Mouse (Mus musculus) neutrophil, adult 5-6 weeks (primary cell): ENCODE measurements around the gene Pfdn2. TPM values are rescaled to one million over a fixed set of nuclear protein-coding genes. Genes with fewer than 3 reads are reported as not detected.
"Not testable (repeated sequence)": the region's sequence is repeated elsewhere in the genome, so short reads cannot be mapped to it uniquely, and the experiment has no call there.

Experiments
- ATAC-seq: fragments of 151-379, 151-347 bp; 2 replicates; pipeline ENCODE4 v1.8.0; 2017; ENCODE audit warnings: mild to moderate bottlenecking, moderate TSS enrichment; ENCODE audit not compliant: insufficient number of reproducible peaks, poor library complexity, low FRiP score, severe bottlenecking; ENCODE audit errors: extremely low read depth
- total RNA-seq: library from RNA; stranded (forward); fragments of 200-1000 nt; gene quantifications from 2 replicates; pipeline ENCODE4 v1.2.3, GENCODE M21; 2017

Pfdn2 gene
- total RNA-seq, result 13.1 and 18.7 TPM in 2 replicates

DNA sequence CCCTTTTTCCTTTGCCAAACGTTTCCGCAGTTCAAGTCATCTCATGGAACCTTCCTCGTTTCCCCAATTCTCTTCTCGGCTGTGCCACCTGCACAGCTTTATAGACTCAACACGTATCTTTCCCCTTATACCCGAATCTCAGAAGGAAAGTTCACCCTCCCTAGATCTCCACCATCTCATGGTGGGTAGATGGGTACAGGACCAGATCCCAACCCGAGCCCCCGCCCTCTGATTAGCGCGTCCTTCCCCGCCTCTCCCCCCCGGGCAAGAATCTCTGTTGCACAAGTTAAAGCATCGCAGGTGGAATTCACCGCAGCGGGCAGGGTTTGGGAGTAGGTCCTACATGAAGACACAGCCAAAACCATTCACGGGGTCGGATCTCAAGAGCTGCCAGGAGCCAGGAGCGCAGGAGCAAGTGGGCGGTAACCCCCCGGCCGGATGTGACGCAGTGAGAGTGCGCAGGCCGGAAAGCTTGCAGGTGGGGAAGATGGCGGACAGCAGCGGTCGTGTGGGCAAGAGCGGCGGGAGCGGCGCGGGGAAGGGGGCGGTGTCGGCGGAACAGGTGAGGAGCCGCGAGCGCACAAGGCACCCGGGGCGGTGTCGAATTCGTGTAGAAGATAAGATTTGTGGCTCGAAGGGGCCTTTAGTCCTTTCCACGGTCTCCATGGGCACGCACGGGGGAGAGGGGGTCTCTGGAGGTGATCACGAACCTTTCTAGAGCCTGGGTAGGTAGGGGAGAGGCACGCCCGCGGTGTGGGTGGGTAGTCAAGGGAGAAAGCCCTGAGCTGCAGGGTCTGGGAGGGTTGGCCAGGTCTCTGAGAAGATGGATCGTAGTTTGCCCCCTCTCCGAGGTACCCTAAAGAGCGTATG lies at the start of gene Pfdn2, which contains the start of gene Nit1:
TSS of gene Pfdn2 (plus strand) at position 446 of the 870 bp plus-strand sequence.
TSS of gene Nit1 (minus strand) at position 422 of the 870 bp plus-strand sequence.
- ATAC-seq, result peak; percentile 97

DNA sequence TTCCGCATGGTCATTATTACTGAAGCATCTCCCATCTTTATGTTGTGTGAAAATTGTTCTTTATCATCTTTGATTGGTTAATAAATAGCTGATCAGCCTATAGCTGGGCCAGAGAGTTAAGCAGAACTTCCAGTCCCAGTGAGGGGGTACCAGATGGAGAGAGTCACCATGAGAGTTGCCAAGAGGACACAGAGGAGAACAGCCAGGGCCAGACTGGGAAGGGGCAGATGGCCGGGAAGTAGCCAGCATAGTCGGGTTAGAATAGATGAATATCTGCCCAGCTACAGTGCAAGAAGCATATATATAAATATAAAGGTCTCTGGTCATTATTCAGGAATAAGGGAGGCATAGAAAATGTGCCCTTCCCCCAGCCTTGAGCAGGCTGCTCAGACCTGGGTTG lies 47.2 kb upstream of the Pfdn2 start:
- no peak for ATAC-seq

DNA sequence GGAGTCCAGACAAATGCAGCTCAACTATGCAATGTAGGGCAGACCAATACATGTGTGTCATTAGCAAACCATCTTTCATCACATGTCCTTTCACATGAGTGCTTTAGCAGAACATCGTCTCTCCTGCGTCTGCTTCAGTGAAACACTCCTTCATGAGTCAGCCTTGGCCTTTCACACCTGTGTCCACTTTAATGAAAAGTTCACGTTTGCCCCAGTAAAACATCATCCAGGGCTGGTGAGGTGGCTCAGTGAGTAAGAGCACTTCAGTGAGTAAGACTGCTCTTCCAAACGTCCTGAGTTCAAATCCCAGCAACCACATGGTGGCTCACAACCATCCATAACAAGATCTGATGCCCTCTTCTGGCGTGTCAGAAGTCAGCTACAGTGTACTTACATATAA lies 39.3 kb upstream of the Pfdn2 start:
- ATAC-seq, result not testable (repeated sequence)

GRCm38 (mm10) chr1:171309321-171309720 lies 36.1 kb upstream of the Pfdn2 start:
- no peak for ATAC-seq

- no peak for ATAC-seq
Observed at GRCm38 (mm10) chr1:171319748-171320147, 25.7 kb upstream of the Pfdn2 start.

DNA sequence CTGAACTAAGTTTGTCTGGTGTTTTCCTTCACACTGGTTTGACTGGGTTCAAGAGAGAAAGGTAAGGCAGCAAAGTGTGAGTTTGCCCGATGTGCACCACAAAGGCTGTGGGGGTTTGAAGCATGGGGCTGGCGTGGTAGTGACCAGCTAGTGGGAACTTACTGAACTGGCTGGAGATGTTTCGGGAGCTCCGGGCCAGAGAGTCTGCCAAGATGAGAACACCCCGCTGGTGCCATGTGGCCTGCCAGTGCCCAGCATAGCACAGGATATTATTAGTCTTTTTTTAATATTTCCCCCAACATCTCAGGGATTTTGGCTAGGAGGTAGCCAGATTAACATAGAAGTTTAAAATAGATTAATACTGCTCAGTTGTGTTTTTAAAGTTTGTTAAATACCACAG lies 25.3 kb upstream of the Pfdn2 start:
- ATAC-seq, result no peak

- ATAC-seq, result peak; percentile 55; the same call in 1 of the 2 replicates
Observed at GRCm38 (mm10) chr1:171321415-171321814, 24.1 kb upstream of the Pfdn2 start.

DNA sequence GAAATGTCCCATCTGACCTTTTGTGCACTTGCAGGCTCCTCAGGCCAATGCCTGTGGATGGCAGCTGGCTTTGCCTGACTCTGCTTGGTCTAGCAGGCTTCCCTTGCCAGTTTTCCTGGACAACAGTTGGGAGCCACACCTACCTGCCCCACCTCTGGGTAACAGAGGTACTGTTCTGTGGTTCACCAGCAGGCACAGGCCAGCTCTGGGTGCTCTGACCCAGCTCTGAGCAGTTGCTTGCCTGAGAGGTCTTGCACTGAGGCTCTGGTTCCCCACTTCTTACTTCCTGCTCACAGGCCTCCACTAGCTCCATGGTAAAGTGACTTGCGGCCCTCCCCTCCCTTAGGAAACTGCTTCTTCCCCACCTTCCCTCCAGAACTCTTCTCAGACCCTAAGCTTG lies 23.5 kb upstream of the Pfdn2 start:
- ATAC-seq, result no peak

- ATAC-seq, result no peak
Observed at GRCm38 (mm10) chr1:171325571-171325970, 19.9 kb upstream of the Pfdn2 start.

DNA sequence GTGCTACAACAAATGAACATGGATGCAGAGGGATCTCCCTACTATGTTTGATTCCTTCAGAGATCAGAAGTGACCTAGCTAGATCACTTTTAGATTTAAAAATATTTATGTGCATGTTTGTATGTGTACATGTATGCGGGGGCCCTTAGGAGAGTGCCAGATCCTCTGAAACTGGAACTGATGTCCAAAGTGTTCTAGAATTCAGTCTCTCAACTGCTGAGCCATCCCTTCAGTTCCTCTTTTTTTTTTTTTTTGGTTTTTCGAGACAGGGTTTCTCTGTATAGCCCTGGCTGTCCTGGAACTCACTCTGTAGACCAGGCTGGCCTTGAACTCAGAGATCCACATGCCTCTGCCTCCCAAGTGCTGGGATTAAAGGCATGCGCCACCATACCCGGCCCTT lies 18.9 kb upstream of the Pfdn2 start:
- not testable (repeated sequence) for ATAC-seq

DNA sequence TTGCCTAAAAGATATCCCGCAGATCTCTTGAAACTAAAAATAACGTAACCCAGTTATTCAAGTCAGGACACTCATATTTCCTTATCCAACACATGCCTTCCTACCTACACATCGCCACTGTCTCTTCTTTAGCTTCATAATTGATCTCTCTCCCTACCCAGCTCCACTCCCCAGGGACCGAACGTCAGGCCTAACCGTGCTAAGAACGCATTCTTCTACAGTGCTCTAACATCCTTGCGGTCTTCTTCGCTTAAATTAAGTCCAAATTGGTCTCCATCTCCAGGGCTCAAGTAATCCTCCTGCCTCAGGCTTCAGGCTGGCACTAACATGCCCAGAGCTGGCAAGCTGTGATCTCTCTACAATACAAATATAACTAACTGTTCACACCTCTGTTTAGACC lies 17.2 kb upstream of the Pfdn2 start:
- ATAC-seq, result no peak

- peak; percentile 94 for ATAC-seq
Observed at GRCm38 (mm10) chr1:171328839-171329432, 16.5 kb upstream of the Pfdn2 start, which contains the start of gene Dedd. Dedd (plus strand) TSS chr1:171329145.

DNA sequence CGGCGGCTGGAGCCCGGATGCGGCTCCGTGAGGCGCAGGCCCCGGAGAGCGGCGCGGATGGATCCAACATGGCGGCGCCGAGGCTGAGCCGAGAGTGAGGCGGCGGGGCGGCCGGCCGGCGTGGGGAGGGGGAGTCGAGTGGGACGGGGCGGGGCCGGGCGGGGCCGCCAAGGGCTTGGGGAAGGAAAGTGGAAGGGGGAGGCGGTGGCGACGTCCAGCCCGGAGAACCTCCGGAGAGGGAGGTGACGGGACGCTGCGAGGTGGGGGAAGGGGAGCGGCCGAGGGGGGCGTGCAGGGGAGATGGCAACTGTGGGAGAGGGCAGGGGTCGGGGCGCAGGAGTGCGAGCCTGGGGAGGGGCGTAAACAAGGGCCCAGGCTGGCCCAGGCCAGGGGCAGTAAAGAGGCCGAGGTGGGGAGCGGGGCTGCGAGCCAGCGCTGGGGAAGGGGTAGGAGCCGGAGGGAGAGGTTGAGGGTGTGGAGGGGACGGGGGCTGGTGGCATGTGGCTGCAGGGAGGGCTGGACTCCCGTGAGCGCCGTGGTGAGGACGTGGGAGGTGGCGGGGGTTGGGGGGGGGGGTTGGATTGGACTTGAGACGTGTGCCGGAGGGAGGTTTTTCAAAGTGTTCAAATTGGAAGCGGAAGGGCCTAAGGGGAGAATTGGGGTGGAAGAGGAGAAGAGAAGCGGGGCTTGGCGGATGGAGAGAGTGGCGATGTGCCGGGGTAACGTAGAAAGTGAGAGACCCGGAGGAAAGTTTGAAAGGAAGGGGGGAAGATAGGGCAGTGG lies 15.8 kb upstream of the Pfdn2 start:
- no peak; the same call in 1 of the 2 replicates for ATAC-seq

- no peak for ATAC-seq
Observed at GRCm38 (mm10) chr1:171330216-171330560, 15.3 kb upstream of the Pfdn2 start.

DNA sequence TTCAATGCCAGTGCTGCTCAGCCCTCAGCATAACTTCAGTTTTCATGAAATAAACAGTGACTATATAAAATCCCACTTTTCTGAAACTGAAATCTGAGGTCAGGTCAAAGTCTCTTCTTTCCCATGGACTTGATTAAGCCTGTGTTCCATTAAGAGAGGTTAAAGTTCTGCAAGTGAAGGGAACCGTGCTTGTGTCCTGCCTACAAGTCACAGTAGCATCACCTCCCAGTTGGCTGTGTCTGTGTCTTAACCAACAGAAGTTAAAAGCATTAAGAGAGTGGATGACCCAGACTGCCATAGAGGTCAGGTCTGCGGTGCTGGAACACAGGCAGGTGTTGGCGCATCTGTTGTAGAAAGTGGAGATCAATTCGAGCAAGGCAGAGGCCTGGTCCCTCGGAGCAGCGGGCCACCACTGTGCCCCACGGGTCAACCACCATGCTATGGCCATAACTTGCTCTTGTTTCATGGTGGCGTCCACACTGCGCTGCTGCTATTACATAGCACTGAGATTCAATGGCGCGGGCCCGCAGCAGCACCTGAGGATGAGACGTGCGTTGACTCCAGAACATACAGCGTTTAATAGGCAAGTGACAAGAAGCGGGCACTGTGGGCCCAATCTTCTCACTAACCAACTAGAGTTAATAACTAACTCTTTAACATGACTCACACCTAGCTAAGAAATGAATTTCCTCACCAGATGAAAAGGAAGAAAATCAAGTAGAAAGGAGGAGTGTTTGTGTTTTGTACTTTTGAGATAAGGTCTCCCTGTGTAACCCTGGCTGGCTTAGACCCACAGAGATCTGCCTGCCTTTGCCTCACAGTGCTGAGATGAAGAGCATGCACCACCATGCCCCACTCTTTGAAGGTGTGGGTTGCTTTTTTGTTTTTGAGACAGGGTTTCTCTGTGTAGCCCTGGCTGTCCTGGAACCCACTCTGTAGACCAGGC lies 2.9 kb upstream of the Pfdn2 start:
- no peak for ATAC-seq

- no peak for ATAC-seq
Observed at GRCm38 (mm10) chr1:171343922-171344677, 1.4 kb upstream of the Pfdn2 start.

GRCm38 (mm10) chr1:171344715-171345114 lies 755 bp upstream of the Pfdn2 start:
- no peak for ATAC-seq

- no peak; the same call in 1 of the 2 replicates for ATAC-seq
Observed at GRCm38 (mm10) chr1:171346095-171346450, 603 bp downstream of the Pfdn2 start.
